Mouse (Mus musculus) MEL (cell line): ENCODE results near the gene Pcbp2. TPM values are rescaled to one million over a fixed set of nuclear protein-coding genes. Genes with fewer than 3 reads are reported as not detected.
A peak's percentile ranks its signal among the peaks of the same experiment; 100 is the strongest.

Source experiments
- DNase-seq: peaks from one replicate; pipeline ENCODE4 v3.0.0; 2011; ENCODE audit warnings: low read depth, low spot score
- H3K27ac ChIP-seq: 2 replicates; pipeline ENCODE4 v1.5.1; 2012; ENCODE audit warnings: low read depth, mild to moderate bottlenecking, control low read depth, low read length, moderate library complexity; ENCODE audit not compliant: control insufficient read depth
- H3K27me3 ChIP-seq, 2 experiments: fragments of 150-350 bp in 1 of 2; sonication (generic) in 1 of 2; 2 replicates each; pipeline ENCODE4 v1.6.1; 2012; ENCODE audit warnings: low read length in 2 of 2, mild to moderate bottlenecking in 2 of 2, improper control_type of control experiment in 1 of 2, moderate library complexity in 1 of 2; ENCODE audit not compliant: insufficient read depth in 2 of 2, control insufficient read depth in 1 of 2
- H3K36me3 ChIP-seq, 2 experiments: 2 replicates each; pipeline ENCODE4 v1.6.1; 2012 to 2014; ENCODE audit warnings: low read length in 2 of 2, improper control_type of control experiment in 1 of 2, inconsistent platforms in 1 of 2, mild to moderate bottlenecking in 1 of 2; ENCODE audit not compliant: insufficient read depth in 2 of 2, control insufficient read depth in 1 of 2
- H3K4me1 ChIP-seq, 2 experiments: fragments of 150-350 bp in 1 of 2; sonication (generic) in 1 of 2; 2 replicates each; pipeline ENCODE4 v1.6.1; 2012; ENCODE audit warnings: low read length in 2 of 2, improper control_type of control experiment in 1 of 2, mild to moderate bottlenecking in 1 of 2; ENCODE audit not compliant: insufficient read depth in 2 of 2, control insufficient read depth in 1 of 2
- H3K4me3 ChIP-seq, 2 experiments: fragments of 150-350 bp in 1 of 2; sonication (generic) in 1 of 2; 2 replicates each; pipeline ENCODE4 v1.5.1; 2012; ENCODE audit warnings: low read depth in 2 of 2, low read length in 2 of 2, mild to moderate bottlenecking in 2 of 2, moderate library complexity in 2 of 2, control low read depth in 1 of 2, improper control_type of control experiment in 1 of 2; ENCODE audit not compliant: control insufficient read depth in 1 of 2, insufficient read depth in 1 of 2
- H3K79me2 ChIP-seq: 2 replicates; pipeline ENCODE4 v1.6.1; 2012; ENCODE audit warnings: mild to moderate bottlenecking, low read length, moderate library complexity; ENCODE audit not compliant: control insufficient read depth, poor library complexity, insufficient read depth
- H3K9ac ChIP-seq: 2 replicates; pipeline ENCODE4 v1.6.1; 2012; ENCODE audit warnings: low read depth, mild to moderate bottlenecking, control low read depth, low read length, moderate library complexity; ENCODE audit not compliant: control insufficient read depth, poor library complexity, severe bottlenecking
- H3K9me3 ChIP-seq: fragments of 150-350 bp; sonication (generic); replicated peaks from 2 replicates; pipeline ENCODE4 v1.6.1; 2012; ENCODE audit warnings: mild to moderate bottlenecking, low read length, improper control_type of control experiment, moderate library complexity; ENCODE audit not compliant: insufficient read depth
- CHD1 ChIP-seq: IDR thresholded peaks from 2 replicates; pipeline ENCODE4 v1.6.1; 2012; ENCODE audit warnings: low read depth, mild to moderate bottlenecking, inconsistent platforms, low read length, improper control_type of control experiment
- CHD2 ChIP-seq: IDR thresholded peaks from 2 replicates; pipeline ENCODE4 v1.6.1; 2011; ENCODE audit warnings: low read length, improper control_type of control experiment
- CTCF ChIP-seq, 3 experiments: IDR thresholded peaks in 2 of 3; conservative IDR thresholded peaks in 1 of 3; 2 replicates each; pipeline ENCODE4 v1.5.1; 2011 to 2012; ENCODE audit warnings: low read length in 3 of 3, low read depth in 2 of 3, mild to moderate bottlenecking in 2 of 3, improper control_type of control experiment in 1 of 3, inconsistent platforms in 1 of 3, mixed read lengths in 1 of 3, moderate library complexity in 1 of 3; ENCODE audit not compliant: control insufficient read depth in 1 of 3, insufficient read depth in 1 of 3, poor library complexity in 1 of 3, severe bottlenecking in 1 of 3
- ELF1 ChIP-seq: IDR thresholded peaks from 2 replicates; pipeline ENCODE4 v1.6.1; 2014; ENCODE audit warnings: low read depth, mild to moderate bottlenecking, inconsistent platforms, low read length, improper control_type of control experiment, moderate library complexity
- HCFC1 ChIP-seq: IDR thresholded peaks from 2 replicates; pipeline ENCODE4 v1.6.1; 2012; ENCODE audit warnings: low read depth, mild to moderate bottlenecking, inconsistent platforms, low read length, improper control_type of control experiment, moderate library complexity
- MAX ChIP-seq: IDR thresholded peaks from 2 replicates; pipeline ENCODE4 v1.6.1; 2011; ENCODE audit warnings: low read length, improper control_type of control experiment
- MAZ ChIP-seq: IDR thresholded peaks from 2 replicates; pipeline ENCODE4 v1.6.1; 2012; ENCODE audit warnings: low read depth, mild to moderate bottlenecking, inconsistent platforms, low read length, improper control_type of control experiment
- MEF2A ChIP-seq: IDR thresholded peaks from 2 replicates; pipeline ENCODE4 v1.6.1; 2014; ENCODE audit warnings: low read depth, mild to moderate bottlenecking, inconsistent platforms, low read length, improper control_type of control experiment; ENCODE audit not compliant: poor library complexity, insufficient replicate concordance, severe bottlenecking; ENCODE audit errors: extremely low read depth
- NELFE ChIP-seq: IDR thresholded peaks from 2 replicates; pipeline ENCODE4 v1.6.1; 2011; ENCODE audit warnings: low read depth, low read length, improper control_type of control experiment
- NRF1 ChIP-seq: IDR thresholded peaks from 2 replicates; pipeline ENCODE4 v1.6.1; 2014; ENCODE audit warnings: low read depth, mild to moderate bottlenecking, inconsistent platforms, low read length, improper control_type of control experiment, moderate library complexity; ENCODE audit not compliant: poor library complexity, insufficient read depth, severe bottlenecking
- POLR2A ChIP-seq, 2 experiments: IDR thresholded peaks; 2 replicates each; pipeline ENCODE4 v1.6.1; 2011 to 2012; ENCODE audit warnings: low read length in 2 of 2, mild to moderate bottlenecking in 2 of 2, control low read depth in 1 of 2, improper control_type of control experiment in 1 of 2, low read depth in 1 of 2, moderate library complexity in 1 of 2; ENCODE audit not compliant: control insufficient read depth in 1 of 2, insufficient read depth in 1 of 2, poor library complexity in 1 of 2
- POLR2AphosphoS2 ChIP-seq: IDR thresholded peaks from 2 replicates; pipeline ENCODE4 v1.6.1; 2011; ENCODE audit warnings: low read length, improper control_type of control experiment
- SIN3A ChIP-seq: IDR thresholded peaks from 2 replicates; pipeline ENCODE4 v1.6.1; 2012; ENCODE audit warnings: low read length, improper control_type of control experiment, inconsistent platforms
- TBP ChIP-seq: IDR thresholded peaks from 2 replicates; pipeline ENCODE4 v1.8.0; 2011; ENCODE audit warnings: low read depth, low read length, improper control_type of control experiment
- UBTF ChIP-seq: IDR thresholded peaks from 2 replicates; pipeline ENCODE4 v1.6.1; 2012; ENCODE audit warnings: low read depth, mild to moderate bottlenecking, inconsistent platforms, low read length, improper control_type of control experiment, moderate library complexity, borderline replicate concordance; ENCODE audit not compliant: insufficient read depth
- USF1 ChIP-seq: IDR thresholded peaks from 2 replicates; pipeline ENCODE4 v1.6.1; 2014; ENCODE audit warnings: low read depth, mild to moderate bottlenecking, inconsistent platforms, low read length, improper control_type of control experiment, moderate library complexity
- USF2 ChIP-seq, 2 experiments: IDR thresholded peaks; 2 replicates each; pipeline ENCODE4 v1.6.1; 2011 to 2012; ENCODE audit warnings: improper control_type of control experiment in 2 of 2, low read length in 2 of 2, borderline replicate concordance in 1 of 2, inconsistent platforms in 1 of 2, low read depth in 1 of 2, mild to moderate bottlenecking in 1 of 2; ENCODE audit not compliant: insufficient read depth in 1 of 2
- ZC3H11A ChIP-seq: IDR thresholded peaks from 2 replicates; pipeline ENCODE4 v1.6.1; 2012; ENCODE audit warnings: low read depth, mild to moderate bottlenecking, inconsistent platforms, low read length, improper control_type of control experiment
- ZKSCAN1 ChIP-seq: IDR thresholded peaks from 2 replicates; pipeline ENCODE4 v1.6.1; 2012; ENCODE audit warnings: low read depth, mild to moderate bottlenecking, inconsistent platforms, low read length, improper control_type of control experiment, moderate library complexity
- ZMIZ1 ChIP-seq: IDR thresholded peaks from 2 replicates; pipeline ENCODE4 v1.6.1; 2012; ENCODE audit warnings: low read depth, mild to moderate bottlenecking, inconsistent platforms, low read length, improper control_type of control experiment, moderate library complexity
- polyA plus RNA-seq, 2 experiments: library from polyadenylated mRNA; stranded (reverse) in 1 of 2; unstranded in 1 of 2; fragments of >175 nt in 1 of 2; fragments of >200 nt in 1 of 2; gene quantifications; 2 replicates each; pipeline versions ENCODE4 v1.2.1 to v1.2.4; 2012; ENCODE audit warnings: low replicate concordance in 2 of 2, low read depth in 1 of 2; ENCODE audit not compliant: insufficient read length in 2 of 2, insufficient read depth in 1 of 2, missing spikeins in 1 of 2
- total RNA-seq: library from RNA; depleted of rRNA; stranded (reverse); fragments of 300-350 nt; gene quantifications from 2 replicates; pipeline ENCODE4 v1.2.3, GENCODE M21; 2012

Pcbp2 gene
- total and polyA plus RNA-seq, 3 experiments, result 359 to 2,091 (median 977) TPM

GRCm38 (mm10) chr15:102506464-102506830, 36.1 kb downstream of the Pcbp2 start (continued):
- TF ChIP-seq ZC3H11A (no peak), NRF1 (no peak), ELF1 (no peak), MEF2A (no peak), USF2 (IDR thresholded peaks at IDR 0.05; ENCODE audit: borderline replicate concordance in 1 of 2, insufficient read depth in 1 of 2, low read depth in 1 of 2, low read length in 2 of 2) (no peak), SIN3A (peak; percentile 71; the same call in 1 of the 2 replicates)

- peaks cover 7 to 14% of the 10 kb centered on the region in 2 experiments for H3K36me3 ChIP-seq
- H3K27me3 ChIP-seq, result no peaks in the 10 kb centered on the region
- TF ChIP-seq USF1, result no peak
- no peak for TF ChIP-seq POLR2A (IDR thresholded peaks at IDR 0.05; ENCODE audit: control insufficient read depth in 1 of 2, insufficient read depth in 1 of 2, low read depth in 1 of 2, low read length in 2 of 2, poor library complexity in 1 of 2)
- TF ChIP-seq NELFE, result 0 out of 2 replicates have a peak, but pooled peaks have one; percentile 14
- TF ChIP-seq MAZ, result no peak
- TF ChIP-seq POLR2AphosphoS2, result peak; percentile 76; the same call in 1 of the 2 replicates
- TF ChIP-seq HCFC1, result no peak
- no peak for TF ChIP-seq CHD1
- 0 out of 2 replicates have a peak, but pooled peaks have one; percentile 2 for TF ChIP-seq ZKSCAN1
- TF ChIP-seq MAX, result no peak
- no peak for TF ChIP-seq CTCF (IDR thresholded peaks at IDR 0.05 in 2 of 3, conservative IDR thresholded peaks at IDR 0.05 in 1 of 3; ENCODE audit: control insufficient read depth in 1 of 3, insufficient read depth in 1 of 3, low read depth in 2 of 3, low read length in 3 of 3, poor library complexity in 1 of 3, severe bottlenecking in 1 of 3)
- TF ChIP-seq TBP, result no peak
- TF ChIP-seq ZMIZ1, result 0 out of 2 replicates have a peak, but pooled peaks have one; percentile 20
- no peaks in the 10 kb centered on the region for H3K9me3 ChIP-seq
- DNase-seq, result no peak
- no peak overlapping the region for H3K27ac ChIP-seq
- H3K4me1 ChIP-seq, result peaks cover 7 to 26% of the 10 kb centered on the region in 2 experiments
- no peak overlapping the region for H3K9ac ChIP-seq
- H3K79me2 ChIP-seq, result no peaks in the 10 kb centered on the region
- no peak overlapping the region for H3K4me3 ChIP-seq
Measured at GRCm38 (mm10) chr15:102506864-102507263, 36.5 kb downstream of the Pcbp2 start.

- TF ChIP-seq CHD2 (no peak), POLR2AphosphoS2 (no peak; the same call in 1 of the 2 replicates), NRF1 (no peak), UBTF (no peak), ZMIZ1 (no peak)
- Histone ChIP-seq H3K27me3 (no peaks in the 10 kb centered on the region), H3K9ac (no peak overlapping the region), H3K27ac (no peak overlapping the region), H3K4me1 (peaks cover 7 to 26% of the 10 kb centered on the region in 2 experiments), H3K4me3 (no peak overlapping the region), H3K9me3 (no peaks in the 10 kb centered on the region), H3K36me3 (peaks cover 2 to 14% of the 10 kb centered on the region in 2 experiments; a peak in 3 of 4 replicates), H3K79me2 (no peaks in the 10 kb centered on the region)
- DNase-seq, result no peak
Measured at GRCm38 (mm10) chr15:102507561-102507960, 37.2 kb downstream of the Pcbp2 start.
